Mouse (Mus musculus) frontal cortex, postnatal 14 days (tissue): ENCODE measurements around the gene Spen.

Experiments
- DNase-seq, 2 experiments: peaks; one replicate each; pipeline ENCODE4 v3.0.0; 2022; ENCODE audit warnings: low spot score in 2 of 2

Gene Spen

DNA sequence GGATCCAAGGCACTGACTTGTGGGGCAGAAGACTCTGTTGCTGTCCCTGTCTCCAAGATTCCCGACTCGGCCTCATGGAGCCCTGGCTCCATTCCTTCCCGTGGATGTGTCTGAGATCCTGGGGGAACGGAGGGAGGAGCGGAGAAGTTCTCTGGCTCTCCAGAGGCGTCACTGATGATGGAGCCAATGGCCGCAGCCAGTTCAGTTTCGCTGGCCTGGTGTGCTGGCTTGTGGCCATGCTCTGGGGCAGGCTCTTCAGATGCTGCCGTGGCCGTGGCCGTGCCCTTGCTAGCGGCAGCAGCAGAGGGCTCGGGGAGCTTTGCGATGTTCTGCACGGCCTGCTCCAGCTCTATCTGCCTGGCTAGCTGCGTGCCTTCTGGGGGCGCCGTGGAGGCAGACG, 64.0 kb downstream of the Spen start:
- no peak for DNase-seq

DNA sequence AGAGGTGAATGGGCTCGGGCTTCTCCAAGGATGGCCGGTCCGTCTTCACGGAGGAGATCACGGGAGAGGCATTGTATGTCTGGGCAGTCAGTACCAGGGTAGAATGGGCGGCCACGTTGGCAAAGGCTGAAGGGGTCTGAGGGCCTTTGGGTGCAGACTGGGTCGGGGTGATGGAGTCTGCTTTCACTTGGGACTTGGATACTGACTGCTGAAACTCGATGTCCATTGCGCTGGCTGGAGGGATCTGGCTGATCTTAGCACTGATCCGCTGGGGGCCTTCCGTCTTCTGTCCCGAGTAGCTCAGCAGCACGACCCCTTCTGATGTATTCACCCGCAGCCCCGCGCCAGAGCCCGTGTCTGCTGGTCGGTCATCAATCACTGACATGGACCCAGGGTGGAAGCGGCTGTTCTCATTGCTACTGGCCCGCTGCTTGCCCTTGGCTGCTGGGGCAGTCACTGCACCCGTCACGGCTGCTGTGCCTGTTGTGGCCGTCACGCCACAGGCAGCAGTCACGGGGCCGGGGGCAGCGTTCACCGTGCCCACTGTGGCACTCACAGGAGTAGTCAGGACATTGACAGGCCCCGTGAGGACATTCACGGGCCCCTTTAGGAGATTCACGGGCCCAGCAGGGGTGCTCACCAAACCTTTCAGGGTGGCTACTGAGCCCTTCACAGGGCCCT, 65.6 kb downstream of the Spen start:
- no peak for DNase-seq

DNA sequence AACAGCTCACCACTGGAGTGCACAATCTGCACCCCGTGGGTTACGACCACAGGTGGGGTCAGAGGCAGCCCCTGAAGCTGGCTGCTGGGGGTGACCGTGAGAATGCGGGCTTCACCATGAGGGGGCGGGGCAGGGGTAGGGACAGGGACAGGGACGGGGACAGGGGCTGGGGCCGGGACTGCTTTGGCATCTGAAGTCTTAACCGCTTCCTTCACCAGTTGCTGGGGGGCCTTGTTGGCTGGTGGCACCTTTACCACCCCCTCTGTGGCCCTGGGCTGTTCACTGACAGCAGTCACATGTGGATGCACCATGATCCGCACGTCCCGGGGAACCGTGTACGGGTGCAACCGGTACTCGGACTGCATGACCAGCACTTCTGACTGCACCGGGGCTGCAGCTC, 66.9 kb downstream of the Spen start:
- DNase-seq, result no peak

DNA sequence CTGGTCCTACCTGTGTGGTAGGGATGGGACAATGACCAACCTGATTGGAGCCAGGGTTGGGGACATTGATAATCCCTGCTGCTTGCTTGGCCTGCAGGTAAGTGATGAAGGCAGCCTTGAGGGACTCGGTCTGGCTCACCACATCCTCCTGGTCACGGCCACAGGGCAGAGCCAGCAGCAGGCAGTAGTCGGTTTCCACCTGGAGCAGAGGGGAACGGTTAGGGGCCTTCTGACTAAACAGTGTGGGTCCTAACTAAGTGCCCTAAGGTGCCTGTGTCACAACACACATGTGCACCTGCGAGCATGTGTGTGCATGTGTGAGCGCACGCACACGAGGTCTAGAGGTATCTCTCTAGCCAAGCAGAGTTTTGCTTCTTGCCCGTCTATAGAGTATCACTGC, 69.1 kb downstream of the Spen start:
- DNase-seq, result no peak

DNA sequence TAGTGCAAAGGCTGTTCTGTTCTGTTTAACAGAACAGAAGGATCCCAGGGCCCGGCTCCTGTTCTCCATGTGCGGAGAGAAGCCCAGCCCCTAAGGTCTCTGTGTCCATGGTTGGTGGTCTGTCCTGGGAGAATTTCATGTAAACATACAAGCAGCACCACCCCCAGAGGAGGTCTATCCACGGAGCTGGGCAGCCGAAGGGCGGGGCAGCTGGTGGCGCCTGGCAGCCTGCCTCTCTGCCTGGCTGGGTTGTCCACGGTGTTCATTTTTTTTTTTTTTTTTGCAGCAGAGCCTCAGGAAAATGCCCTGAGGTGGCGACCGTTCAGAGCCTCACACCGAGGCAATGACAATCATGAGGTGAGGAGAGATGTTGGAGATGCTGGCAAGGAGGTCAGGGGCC, 69.8 kb downstream of the Spen start:
- DNase-seq, result no peak

DNA sequence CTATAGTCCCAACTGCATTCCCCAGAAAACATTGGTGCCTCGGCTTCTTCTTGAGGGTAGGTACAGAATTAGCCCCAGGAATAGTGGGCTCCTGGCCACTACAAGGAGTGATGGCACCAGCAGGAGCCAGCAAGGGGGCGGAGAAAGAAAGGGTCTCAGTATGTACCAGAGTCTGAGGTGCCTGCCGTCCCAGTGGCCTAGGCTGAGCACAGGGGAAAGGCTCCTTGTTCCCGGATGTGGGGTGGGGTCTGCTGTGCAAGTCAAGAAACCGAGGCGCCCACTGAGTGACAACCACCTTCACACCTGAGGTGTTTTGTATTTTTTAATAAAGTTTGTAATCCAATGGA, 70.8 kb downstream of the Spen start:
- no peak for DNase-seq

DNA sequence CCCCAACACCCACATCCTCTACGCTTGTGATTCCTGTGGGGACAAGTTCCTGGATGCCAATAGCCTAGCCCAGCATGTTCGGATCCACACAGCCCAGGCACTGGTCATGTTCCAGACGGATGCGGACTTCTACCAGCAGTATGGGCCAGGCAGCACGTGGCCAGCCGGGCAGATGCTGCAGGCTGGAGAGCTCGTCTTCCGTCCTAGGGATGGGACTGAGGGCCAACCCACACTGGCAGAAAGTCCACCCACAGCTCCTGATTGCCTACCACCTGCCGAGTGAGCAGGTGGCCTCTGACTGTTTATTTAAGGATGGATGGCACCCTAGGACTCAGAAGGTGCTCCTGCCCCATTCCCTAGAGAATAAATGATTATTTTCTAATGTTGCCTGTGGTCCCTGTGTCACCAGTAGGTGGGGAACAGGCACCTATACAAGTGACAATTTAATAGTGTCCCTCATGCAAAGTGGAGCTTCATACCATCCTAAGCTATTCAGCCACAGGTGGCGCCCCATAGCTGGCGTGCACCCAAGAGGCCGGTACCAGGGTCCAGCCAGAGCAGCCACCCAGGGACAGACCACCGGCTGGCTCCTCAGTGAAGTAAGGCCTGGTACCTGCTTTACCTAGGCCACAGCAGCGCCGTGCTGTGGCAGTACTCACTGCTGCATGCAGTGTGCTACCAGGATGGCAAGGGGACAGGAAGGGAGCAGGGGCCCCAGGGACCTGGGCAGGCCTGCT, 71.4 kb downstream of the Spen start:
- DNase-seq, result no peak

DNA sequence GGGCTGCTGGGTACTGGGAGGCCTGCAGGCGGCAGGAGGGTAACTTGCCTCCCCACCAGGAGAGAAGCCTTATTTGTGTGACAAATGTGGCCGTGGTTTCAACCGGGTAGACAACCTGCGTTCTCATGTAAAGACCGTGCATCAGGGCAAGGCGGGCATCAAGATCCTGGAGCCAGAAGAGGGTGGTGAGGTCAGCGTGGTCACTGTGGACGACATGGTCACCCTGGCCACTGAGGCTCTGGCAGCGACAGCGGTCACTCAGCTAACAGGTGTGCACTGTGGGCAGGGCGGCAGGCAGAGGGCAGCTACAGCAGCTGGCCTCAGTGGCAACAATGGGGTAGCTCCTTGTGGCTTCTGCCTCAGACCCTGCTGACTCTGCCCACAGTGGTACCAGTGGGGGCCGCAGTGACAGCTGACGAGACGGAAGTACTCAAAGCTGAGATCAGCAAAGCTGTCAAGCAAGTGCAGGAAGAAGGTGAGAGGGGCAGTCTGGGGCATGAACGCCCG, 72.1 kb downstream of the Spen start:
- no peak for DNase-seq

DNA sequence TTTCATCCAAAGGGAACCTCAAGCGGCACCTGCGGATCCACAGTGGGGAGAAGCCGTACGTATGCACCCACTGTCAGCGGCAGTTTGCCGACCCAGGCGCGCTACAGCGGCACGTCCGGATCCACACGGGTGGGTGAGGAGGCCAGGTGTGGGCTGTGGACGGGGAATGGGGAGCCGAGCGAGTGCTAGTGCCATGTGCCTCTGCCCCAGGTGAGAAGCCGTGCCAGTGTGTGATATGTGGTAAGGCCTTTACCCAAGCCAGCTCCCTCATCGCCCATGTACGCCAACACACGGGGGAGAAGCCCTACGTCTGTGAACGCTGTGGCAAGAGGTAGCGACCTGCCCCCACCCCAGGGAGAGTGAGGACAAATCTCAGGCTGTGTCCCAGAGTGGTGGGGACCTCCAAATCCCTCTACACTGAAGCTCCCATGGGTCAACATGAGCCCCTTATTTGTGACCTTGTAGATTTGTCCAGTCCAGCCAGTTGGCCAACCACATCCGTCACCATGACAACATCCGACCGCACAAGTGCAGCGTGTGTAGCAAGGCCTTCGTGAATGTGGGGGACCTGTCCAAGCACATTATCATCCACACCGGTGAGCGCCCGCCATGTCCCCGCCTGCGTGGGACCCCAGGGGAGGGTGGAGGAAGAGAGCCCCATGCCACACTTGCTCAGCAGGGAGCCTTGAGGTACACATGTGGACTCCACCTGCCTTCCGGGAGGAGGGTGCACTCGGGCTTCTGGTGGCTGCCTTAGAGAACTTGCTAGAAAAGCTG, 72.7 kb downstream of the Spen start:
- DNase-seq, result no peak

DNA sequence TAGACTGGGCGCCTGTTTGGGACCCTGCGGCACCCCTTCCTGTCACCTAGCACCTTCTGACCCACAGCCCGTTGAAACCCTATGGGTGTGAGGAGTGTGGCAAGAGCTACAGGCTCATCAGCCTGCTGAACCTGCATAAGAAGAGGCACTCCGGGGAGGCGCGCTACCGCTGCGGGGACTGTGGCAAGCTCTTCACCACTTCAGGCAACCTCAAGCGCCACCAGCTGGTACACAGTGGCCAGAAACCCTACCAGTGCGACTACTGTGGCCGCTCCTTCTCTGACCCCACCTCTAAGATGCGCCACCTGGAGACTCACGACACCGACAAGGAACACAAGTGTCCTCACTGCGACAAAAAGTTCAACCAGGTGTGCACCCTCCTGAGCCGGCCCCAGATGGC, 73.7 kb downstream of the Spen start:
- no peak for DNase-seq

DNA sequence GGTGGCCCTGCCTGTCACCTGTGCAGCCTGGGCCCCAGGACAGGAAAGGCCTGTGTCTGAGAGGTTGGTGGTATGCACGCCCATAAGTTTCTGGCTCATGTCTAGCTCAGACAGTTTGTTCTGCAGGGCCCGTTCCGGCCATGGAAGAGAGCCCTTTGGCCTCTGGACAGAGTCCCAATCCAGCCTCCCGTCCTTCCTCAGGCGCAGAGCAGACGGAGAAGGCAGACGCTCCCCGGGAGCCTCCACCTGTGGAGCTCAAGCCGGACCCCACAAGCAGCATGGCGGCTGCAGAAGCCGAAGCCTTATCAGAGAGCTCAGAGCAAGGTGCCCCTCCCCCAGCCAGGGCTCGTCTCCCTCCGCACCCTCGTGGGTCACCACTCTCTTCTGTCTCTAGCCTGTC, 74.9 kb downstream of the Spen start:
- DNase-seq, result no peak

DNA sequence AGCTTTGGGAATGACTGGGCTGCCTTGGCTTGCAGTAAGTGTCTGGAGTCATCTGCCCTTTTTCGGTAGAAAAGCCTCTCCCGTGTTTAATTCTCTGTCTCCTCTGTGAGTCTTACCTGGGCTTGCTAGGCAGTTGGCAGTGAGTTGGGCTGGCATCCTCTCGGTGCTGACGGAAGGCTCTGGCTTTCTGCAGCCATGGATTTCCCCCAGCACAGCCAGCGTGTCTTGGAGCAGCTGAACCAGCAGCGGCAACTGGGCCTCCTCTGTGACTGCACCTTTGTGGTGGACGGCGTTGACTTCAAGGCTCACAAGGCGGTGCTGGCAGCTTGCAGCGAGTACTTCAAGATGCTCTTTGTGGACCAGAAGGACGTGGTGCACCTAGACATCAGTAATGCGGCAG, 76.8 kb downstream of the Spen start:
- no peak for DNase-seq

DNA sequence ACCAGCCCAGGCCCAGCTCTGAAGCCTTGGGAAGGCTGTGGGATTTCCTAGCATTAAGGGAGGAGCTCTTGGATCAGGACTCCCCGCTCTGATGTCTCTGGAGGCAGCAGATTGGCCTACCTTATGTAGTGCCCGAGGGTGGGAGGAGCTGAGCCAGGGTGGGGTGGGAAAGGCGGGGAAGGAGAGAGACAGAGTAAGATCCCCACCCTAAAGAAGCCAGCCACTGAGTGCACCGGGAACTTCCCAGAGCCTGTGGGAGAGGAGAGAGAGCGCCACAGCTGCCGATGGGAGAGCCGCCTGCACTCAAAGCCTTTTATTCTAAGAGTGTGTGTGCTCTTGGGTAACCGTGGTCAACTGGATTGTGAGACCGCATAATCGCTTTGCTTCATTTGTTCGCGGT, 77.3 kb downstream of the Spen start:
- DNase-seq, result no peak

DNA sequence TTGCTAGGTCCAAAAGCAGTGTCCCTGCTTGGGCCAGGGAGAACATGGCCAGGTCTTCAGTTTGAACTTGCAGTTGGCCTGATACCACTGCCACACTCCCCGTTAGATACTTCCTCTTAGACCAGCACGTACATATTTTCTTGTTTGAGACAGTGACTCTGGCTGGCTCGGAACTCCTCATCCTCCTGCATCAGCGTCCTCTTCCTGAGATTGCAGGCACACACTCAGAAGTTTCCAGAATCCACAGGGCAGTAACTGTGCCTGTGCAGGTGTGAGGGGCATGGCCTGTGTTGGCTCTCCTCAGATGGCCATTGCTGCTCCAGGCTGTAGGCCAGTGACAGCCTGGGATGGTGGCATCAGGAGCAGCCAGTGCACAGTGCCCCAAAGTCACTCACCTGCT, 77.9 kb downstream of the Spen start:
- no peak for DNase-seq

DNA sequence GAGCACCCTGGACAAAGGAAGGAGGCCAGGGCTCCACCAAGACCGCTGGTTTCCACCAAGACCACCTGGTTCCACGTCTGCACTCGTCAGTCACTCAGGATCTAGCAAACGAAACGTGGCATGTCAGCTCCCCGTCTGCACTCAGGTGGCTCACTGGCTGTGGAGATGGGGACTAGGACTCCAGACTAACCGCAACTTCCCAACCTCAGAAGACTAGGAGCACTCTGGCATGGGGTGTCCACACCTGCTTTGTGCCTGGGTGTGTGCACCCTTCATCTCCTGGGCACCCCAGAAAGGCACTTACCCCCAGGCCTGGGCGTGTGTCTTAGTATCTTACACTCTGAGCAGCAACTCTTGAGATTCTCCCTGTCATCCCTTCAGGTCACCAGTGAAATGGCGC, 78.6 kb downstream of the Spen start:
- no peak for DNase-seq

DNA sequence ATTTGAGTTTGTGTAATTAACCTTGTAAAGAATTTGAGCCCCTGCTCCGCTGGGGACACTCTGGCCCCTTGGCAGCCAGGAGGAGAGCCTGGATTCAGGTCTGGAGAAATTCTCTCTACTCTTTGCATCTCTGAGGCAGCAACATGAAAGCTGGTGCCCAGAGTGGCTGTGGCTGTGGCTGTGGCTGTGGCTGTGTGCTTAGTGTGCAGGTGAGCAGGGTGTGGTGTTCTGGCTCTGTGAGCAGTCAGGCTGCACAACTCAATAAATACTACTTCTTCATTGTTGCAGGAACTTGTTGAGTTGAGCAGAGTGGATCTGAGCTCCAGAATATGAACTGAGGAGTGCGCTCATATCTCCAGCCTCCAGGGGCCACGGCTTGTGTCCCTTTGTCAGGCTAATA, 79.5 kb downstream of the Spen start:
- DNase-seq, result no peak

DNA sequence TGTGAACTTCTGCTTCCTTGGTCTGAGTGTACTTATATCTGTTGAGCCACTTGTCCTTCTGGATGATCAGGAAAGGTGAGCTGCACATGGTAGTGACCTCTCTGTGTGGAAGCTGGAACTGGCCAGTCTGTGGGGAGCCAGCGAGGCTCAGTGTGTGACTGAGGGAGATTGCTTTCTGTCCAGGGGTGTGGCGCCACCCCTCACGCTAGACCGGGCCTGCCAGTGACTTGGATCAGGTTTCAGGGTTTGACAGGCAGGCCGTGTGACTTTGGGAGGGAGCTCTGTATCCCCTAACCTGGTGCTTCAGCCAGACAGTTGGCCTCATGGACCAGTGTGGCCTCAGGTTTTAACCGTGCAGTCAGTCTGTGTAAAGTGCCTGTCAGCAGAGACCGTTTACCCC, 80.2 kb downstream of the Spen start:
- no peak for DNase-seq

DNA sequence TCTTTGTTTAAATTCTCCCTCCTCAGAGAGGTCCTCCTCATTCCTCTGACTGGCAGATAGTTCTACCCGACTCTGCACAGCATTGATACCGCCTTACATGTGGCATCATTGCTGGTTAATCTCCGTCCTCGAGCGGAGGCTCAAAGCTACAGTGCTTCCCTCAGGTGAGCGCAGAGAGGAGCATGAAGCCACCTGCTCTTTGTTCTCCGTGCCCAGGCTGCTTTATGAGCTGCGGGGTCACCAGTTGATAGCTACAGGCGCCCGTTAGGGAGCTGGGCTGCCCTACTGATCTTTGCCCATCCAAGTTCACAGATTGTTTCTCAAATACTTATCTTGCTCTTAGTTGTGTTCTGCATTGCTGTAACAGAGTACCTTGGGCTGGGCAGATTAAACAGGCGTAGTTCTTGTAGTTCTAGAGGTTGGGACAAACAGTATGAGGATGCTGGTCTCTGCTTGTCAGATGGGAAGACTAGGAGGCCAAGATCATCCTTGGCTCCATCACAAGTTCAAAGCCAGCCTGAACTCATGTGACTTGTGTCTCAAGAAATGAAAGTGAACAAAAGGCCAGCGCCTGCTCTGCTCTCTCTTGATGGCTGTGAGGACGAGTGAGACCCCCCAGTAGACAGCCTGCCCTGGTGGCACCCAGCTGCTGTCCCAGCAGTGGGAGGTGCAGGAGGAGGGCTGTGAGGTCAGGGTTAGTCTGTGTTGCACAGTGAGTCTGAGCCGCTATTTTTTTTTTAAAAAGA, 82.0 kb downstream of the Spen start:
- DNase-seq, result no peak

DNA sequence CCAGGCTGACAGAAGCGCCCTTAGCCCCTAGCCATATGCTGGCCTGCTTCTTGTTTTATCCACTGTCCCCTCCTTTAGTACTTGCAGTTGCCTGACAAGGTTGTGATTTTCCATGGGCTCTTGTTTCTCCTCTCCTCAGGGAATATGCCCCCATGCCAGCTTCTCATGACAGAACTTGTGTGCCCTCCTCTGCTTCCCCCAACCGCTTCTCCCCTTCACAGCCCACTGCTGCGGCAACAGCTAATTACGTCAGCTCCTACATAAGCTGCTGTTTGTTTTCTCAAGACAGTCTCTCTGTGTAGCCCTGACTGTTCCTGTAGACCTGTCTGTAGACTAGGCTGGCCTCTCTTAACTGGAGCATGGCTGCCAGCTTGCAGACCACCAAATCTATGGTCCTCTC, 82.9 kb downstream of the Spen start:
- DNase-seq, result no peak

DNA sequence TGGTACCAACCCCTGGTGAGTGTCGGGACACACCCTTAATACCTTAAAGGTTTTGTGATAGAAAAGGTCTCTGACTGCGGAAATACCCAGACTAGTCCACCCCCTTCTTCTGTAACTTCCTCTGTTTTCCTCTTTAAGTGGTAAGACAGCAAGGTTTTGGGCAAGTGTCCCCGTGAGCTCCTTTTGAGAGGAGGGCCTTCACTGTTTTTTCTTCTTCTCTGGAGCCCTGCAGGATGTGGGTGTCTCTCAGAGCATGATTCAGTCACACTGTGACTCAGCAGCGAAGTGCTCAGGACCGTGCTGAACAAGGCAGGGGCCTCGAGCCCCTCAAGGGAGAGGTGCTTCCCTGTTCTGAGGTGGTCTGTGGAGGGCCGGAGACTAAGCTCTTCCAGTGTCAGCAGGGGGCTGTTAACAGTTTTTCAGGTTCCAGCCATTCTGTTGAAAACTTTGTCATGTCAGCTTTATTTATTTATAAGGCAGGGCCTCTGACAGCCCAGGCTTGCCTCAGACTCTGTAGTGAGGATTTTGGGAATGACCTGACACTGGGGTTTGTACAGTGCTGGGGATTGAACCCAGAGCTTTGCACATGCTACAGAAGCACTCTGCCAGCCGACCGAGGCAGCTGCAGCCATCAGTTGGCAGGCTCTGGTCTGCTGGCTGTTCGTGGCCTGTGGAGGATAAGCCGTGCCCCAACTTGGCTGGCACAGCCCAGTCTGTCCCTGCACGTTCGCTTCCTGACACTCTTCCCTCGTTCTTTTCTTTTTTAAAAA, 83.6 kb downstream of the Spen start:
- no peak for DNase-seq

DNA sequence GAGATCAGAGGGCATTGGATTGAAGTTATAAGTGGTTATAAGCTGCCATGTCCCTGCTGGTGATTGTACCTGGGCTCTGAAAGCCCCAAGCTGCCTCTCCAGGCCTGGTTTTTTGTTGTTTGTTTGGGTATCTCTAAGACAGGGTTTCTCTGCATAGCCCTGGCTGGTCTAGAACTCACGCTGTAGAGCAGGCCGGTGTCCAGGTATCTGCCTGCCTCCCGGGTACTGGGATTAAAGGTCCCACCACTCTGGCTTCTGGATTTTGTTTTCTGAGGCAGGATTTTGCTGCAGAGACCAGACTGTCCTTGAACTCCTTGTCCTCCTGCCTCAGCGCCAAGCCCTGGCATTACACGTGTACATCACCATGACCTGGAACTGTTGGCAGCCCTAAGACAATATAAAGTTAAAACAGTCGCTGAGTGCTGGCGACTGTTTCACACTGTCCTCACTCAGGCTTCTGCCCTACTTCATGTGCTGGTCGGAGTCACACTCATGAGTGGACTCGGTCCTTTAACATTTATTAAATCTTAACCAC, 86.4 kb downstream of the Spen start:
- DNase-seq, result no peak
